Mouse (Mus musculus): ENCODE data around the gene Rabgap1. TPM values are rescaled to one million over a fixed set of nuclear protein-coding genes. Genes with fewer than 3 reads are reported as not detected.

The Rabgap1 gene
- polyA plus RNA-seq, 1 experiment from 2014 or later = 47.8 TPM

DNA sequence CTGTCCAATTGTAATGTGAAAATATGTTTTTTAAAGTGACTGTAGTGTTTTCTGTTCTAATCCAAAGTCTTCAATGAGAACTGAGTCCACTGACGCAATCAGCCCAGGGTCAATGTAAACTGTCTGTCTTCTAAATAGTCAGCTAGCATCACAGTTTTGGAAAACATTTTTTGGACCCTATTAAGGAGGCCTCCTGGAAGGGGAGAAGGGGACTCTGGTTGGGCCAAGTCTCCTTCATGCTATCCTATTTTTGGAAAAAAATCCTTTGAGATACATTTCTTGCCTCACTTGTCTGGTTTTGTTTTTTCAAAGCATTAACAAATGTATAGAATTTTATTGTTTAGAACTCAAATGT lies 76.2 kb downstream of the Rabgap1 start:
- Histone ChIP-seq H3K4me1 (peaks cover 13% of the 10 kb centered on the region), H3K27ac (replicated peaks) (no peak overlapping the region), H3K27me3 (replicated peaks; ENCODE audit: low read depth, poor library complexity, severe bottlenecking) (no peaks in the 10 kb centered on the region), H3K9me3 (no peaks in the 10 kb centered on the region), H3K36me3 (replicated peaks) (peaks cover 21% of the 10 kb centered on the region), H3K4me3 (no peak overlapping the region)
- no peak for DNase-seq (ENCODE audit: low spot score)
- WGBS = 97% methylated on average over 1 of the region's 1 CpGs

DNA sequence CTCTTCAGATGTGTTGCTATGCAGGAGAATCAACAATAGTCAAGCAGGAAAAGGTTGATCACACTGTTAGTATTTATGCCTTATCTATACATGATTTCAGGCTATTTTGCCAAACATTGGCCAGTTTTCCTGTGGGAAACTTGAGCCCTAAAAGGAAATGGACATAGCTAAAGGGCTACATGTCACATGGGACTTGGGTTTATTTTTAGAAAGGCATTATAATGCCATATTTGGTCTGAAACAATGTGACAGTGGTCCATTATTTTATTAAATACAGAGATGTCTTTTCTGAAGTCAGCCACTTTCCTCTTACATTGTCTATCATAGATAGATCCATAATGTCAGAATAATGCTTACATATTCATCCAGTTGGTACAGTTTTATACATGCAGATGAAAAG lies 84.5 kb downstream of the Rabgap1 start:
- H3K9me3 ChIP-seq = no peaks in the 10 kb centered on the region
- no peak for DNase-seq (ENCODE audit: low spot score)

DNA sequence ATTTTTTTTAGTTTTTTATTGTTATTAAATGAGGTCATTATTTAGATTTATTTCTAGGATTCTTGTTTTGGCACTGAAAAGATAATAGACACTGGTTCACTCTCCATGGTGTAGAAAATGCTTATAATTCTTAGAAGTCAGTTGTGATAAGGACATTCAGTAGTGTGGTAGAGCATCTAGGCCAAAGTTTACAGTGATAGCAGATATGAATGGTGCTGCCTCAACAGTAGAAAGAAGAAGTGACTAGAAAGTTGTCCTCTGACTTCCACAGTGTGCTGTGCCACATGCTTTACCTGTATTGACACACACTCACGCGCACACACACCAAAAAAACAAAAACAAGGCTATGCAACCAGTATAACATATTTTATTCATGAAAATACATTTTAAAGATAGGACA lies 86.3 kb downstream of the Rabgap1 start:
- 95% methylated on average over 2 of the region's 2 CpGs for WGBS
- H3K27me3 ChIP-seq (replicated peaks; ENCODE audit: low read depth, poor library complexity, severe bottlenecking) = no peaks in the 10 kb centered on the region
- H3K27ac ChIP-seq (replicated peaks) = no peak overlapping the region

More for the DNA sequence above, 84.5 kb downstream of the Rabgap1 start:
- peaks cover 6% of the 10 kb centered on the region; the same call in 1 of the 2 replicates for H3K36me3 ChIP-seq (replicated peaks)
- no peaks in the 10 kb centered on the region for H3K27me3 ChIP-seq (replicated peaks; ENCODE audit: low read depth, poor library complexity, severe bottlenecking)
- no peaks in the 10 kb centered on the region for H3K4me1 ChIP-seq
- no peak overlapping the region for H3K27ac ChIP-seq (replicated peaks)
- no peak overlapping the region for H3K4me3 ChIP-seq

GRCm38 (mm10) chr2:37530766-37531165 lies 87.7 kb downstream of the Rabgap1 start:
- Histone ChIP-seq H3K27me3 (replicated peaks; ENCODE audit: low read depth, poor library complexity, severe bottlenecking) (no peaks in the 10 kb centered on the region), H3K27ac (replicated peaks) (no peak overlapping the region), H3K4me3 (no peak overlapping the region), H3K4me1 (no peaks in the 10 kb centered on the region), H3K36me3 (replicated peaks) (peaks cover 38% of the 10 kb centered on the region), H3K9me3 (no peaks in the 10 kb centered on the region)
- 100% methylated on average over 1 of the region's 1 CpGs for WGBS
- DNase-seq (ENCODE audit: low spot score) = no peak

More for the DNA sequence above, 86.3 kb downstream of the Rabgap1 start:
- no peaks in the 10 kb centered on the region for H3K4me1 ChIP-seq
- DNase-seq (ENCODE audit: low spot score) = no peak
- H3K36me3 ChIP-seq (replicated peaks) = peaks cover 24% of the 10 kb centered on the region
- no peak overlapping the region for H3K4me3 ChIP-seq
- H3K9me3 ChIP-seq = no peaks in the 10 kb centered on the region

GRCm38 (mm10) chr2:37531639-37532038 lies 88.6 kb downstream of the Rabgap1 start:
- Histone ChIP-seq H3K4me1 (no peaks in the 10 kb centered on the region), H3K27ac (replicated peaks) (no peak overlapping the region), H3K4me3 (no peak overlapping the region), H3K9me3 (no peaks in the 10 kb centered on the region), H3K27me3 (replicated peaks; ENCODE audit: low read depth, poor library complexity, severe bottlenecking) (no peaks in the 10 kb centered on the region), H3K36me3 (replicated peaks) (peaks cover 46% of the 10 kb centered on the region)
- no peak for DNase-seq (ENCODE audit: low spot score)
- 83% methylated on average over 3 of the region's 3 CpGs for WGBS

DNA sequence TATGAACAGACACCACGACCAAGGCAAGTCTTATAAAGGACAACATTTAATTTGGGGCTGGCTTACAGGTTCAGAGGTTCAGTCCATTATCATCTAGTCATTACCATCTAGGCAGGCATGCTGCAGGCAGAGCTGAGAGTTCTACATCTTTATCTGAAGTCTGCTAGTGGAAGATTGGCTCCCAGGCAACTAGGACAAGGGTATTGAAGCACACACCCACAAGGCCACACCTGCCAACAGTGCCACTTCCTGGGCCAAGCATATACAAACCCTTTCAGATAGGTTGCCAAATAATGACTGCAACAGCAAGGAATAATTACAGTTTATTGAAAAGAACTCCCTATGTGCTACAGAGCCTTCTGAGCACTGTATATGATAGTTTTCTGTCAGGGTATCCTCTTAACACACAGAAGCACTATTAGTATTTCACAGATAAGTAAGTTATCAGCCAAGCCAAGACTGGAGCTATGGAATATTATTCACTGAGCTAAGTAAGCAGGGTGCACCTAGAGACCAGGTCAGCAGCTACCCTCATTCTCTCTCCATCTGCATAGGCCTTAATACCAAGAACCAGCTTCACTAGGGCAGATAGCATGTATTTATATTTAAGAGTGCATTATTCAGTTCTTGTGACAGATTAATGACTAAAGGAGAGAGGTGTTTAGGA lies 106.4 kb downstream of the Rabgap1 start:
- H3K4me3 ChIP-seq = no peak overlapping the region
- H3K27ac ChIP-seq (replicated peaks) = no peak overlapping the region
- H3K27me3 ChIP-seq (replicated peaks; ENCODE audit: low read depth, poor library complexity, severe bottlenecking) = no peaks in the 10 kb centered on the region
- no peaks in the 10 kb centered on the region for H3K4me1 ChIP-seq
- peaks cover 95% of the 10 kb centered on the region for H3K36me3 ChIP-seq (replicated peaks)
- no peaks in the 10 kb centered on the region for H3K9me3 ChIP-seq
- DNase-seq (ENCODE audit: low spot score) = no peak
- 91% methylated on average over 1 of the region's 1 CpGs for WGBS

- DNase-seq (ENCODE audit: low spot score) = no peak
- WGBS = 80% methylated on average over 2 of the region's 2 CpGs
- no peaks in the 10 kb centered on the region for H3K9me3 ChIP-seq
- no peaks in the 10 kb centered on the region for H3K4me1 ChIP-seq
- H3K27me3 ChIP-seq (replicated peaks; ENCODE audit: low read depth, poor library complexity, severe bottlenecking) = no peaks in the 10 kb centered on the region
- peaks cover 99% of the 10 kb centered on the region for H3K36me3 ChIP-seq (replicated peaks)
- H3K4me3 ChIP-seq = no peak overlapping the region
- no peak overlapping the region for H3K27ac ChIP-seq (replicated peaks)
These were observed 113.3 kb downstream of the Rabgap1 start for GRCm38 (mm10) chr2:37556366-37556765.

GRCm38 (mm10) chr2:37565579-37565978 lies 122.5 kb downstream of the Rabgap1 start:
- Histone ChIP-seq H3K27me3 (replicated peaks; ENCODE audit: low read depth, poor library complexity, severe bottlenecking) (no peaks in the 10 kb centered on the region), H3K9me3 (no peaks in the 10 kb centered on the region), H3K4me3 (no peak overlapping the region), H3K27ac (replicated peaks) (no peak overlapping the region), H3K4me1 (no peaks in the 10 kb centered on the region), H3K36me3 (replicated peaks) (peaks cover 92% of the 10 kb centered on the region)
- no peak for DNase-seq (ENCODE audit: low spot score)
- 88% methylated on average over 2 of the region's 2 CpGs for WGBS

DNA sequence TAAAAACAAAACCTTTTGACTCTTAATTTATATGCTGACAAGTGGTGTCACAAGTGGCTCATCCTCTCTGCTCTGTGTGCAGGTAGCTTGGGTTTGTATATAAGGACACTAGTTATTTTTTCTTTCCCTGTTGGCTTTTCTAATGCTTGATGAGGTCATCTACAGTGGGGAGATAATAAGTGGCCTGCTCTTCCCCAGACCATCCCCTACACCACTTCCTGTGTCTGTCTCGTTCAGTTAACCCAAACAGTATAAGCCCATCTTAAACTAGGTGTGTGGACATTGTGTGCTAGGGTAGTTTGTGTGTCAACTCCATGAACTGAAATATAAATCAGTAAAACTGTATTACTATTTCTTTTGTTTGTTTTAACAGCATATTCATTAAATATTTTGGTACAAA lies 123.0 kb downstream of the Rabgap1 start:
- Histone ChIP-seq H3K36me3 (replicated peaks) (peaks cover 89% of the 10 kb centered on the region), H3K9me3 (no peaks in the 10 kb centered on the region), H3K4me3 (no peak overlapping the region), H3K27ac (replicated peaks) (no peak overlapping the region), H3K27me3 (replicated peaks; ENCODE audit: low read depth, poor library complexity, severe bottlenecking) (no peaks in the 10 kb centered on the region), H3K4me1 (no peaks in the 10 kb centered on the region)
- DNase-seq (ENCODE audit: low spot score) = no peak
- WGBS = 84% methylated on average over 1 of the region's 1 CpGs

DNA sequence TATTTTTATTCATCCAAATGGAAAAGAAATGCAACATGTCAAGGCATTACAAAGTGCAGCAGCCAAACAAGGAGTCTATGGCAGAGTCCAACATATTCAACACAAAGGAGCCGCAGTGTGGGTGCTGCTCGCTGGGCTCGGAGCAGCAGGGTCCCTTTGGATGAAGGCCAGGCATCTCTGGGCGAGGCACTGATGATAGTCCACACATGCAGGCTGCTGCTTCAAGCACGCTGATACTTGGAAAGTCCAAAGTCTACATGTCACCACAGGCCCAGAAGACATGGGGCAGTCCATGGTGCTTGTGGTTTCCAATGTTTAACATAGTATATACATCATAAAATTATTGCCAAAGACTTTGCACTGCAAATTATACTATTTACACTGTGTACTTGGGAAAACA lies 126.8 kb downstream of the Rabgap1 start:
- 94% methylated on average over 5 of the region's 5 CpGs for WGBS
- no peak overlapping the region for H3K27ac ChIP-seq (replicated peaks)
- H3K4me3 ChIP-seq = no peak overlapping the region
- no peaks in the 10 kb centered on the region for H3K27me3 ChIP-seq (replicated peaks; ENCODE audit: low read depth, poor library complexity, severe bottlenecking)
- peaks cover 68% of the 10 kb centered on the region for H3K36me3 ChIP-seq (replicated peaks)
- H3K9me3 ChIP-seq = no peaks in the 10 kb centered on the region
- DNase-seq (ENCODE audit: low spot score) = no peak
- no peaks in the 10 kb centered on the region for H3K4me1 ChIP-seq

- H3K4me3 ChIP-seq = no peak overlapping the region
- H3K9me3 ChIP-seq = no peaks in the 10 kb centered on the region
- peaks cover 62% of the 10 kb centered on the region for H3K36me3 ChIP-seq (replicated peaks)
- DNase-seq (ENCODE audit: low spot score) = no peak
- H3K4me1 ChIP-seq = no peaks in the 10 kb centered on the region
- H3K27ac ChIP-seq (replicated peaks) = no peak overlapping the region
- no peaks in the 10 kb centered on the region for H3K27me3 ChIP-seq (replicated peaks; ENCODE audit: low read depth, poor library complexity, severe bottlenecking)
- WGBS = 93% methylated on average over 2 of the region's 2 CpGs
These were observed 127.6 kb downstream of the Rabgap1 start for GRCm38 (mm10) chr2:37570703-37571102.

DNA sequence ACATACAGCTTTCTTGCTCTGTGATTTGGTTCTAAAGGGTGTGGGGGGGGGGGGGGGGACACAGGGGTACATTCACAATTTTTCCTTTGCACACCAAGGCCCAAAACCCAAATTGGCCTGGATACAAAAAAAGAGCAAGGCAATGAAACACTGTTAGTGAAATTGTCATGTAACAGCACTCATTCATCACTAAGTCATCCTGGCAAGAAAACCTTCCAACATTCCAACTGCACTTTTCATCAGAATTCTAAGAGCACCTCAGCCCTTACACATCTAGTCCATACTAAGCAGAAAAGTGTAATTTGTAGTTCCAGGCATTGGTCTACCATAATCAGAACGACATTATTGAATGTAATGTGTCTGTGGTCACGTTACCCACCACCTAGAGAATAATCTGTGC lies 129.1 kb downstream of the Rabgap1 start:
- DNase-seq (ENCODE audit: low spot score) = no peak
- Histone ChIP-seq H3K36me3 (replicated peaks) (peaks cover 50% of the 10 kb centered on the region), H3K9me3 (no peaks in the 10 kb centered on the region), H3K27me3 (replicated peaks; ENCODE audit: low read depth, poor library complexity, severe bottlenecking) (no peaks in the 10 kb centered on the region), H3K4me3 (no peak overlapping the region), H3K4me1 (no peaks in the 10 kb centered on the region), H3K27ac (replicated peaks) (no peak overlapping the region)
- WGBS = 89% methylated on average over 2 of the region's 2 CpGs

GRCm38 (mm10) chr2:37576661-37577060 lies 133.6 kb downstream of the Rabgap1 start:
- no peak overlapping the region for H3K4me3 ChIP-seq
- H3K9me3 ChIP-seq = no peaks in the 10 kb centered on the region
- H3K4me1 ChIP-seq = no peaks in the 10 kb centered on the region
- no peaks in the 10 kb centered on the region for H3K27me3 ChIP-seq (replicated peaks; ENCODE audit: low read depth, poor library complexity, severe bottlenecking)
- WGBS = 87% methylated on average over 1 of the region's 1 CpGs
- DNase-seq (ENCODE audit: low spot score) = no peak
- peaks cover 31% of the 10 kb centered on the region for H3K36me3 ChIP-seq (replicated peaks)
- no peak overlapping the region for H3K27ac ChIP-seq (replicated peaks)

Measured in embryonic facial prominence, embryonic 10.5 days (tissue).